Mouse (Mus musculus) bone marrow macrophage, adult 2 months (primary cell): ENCODE measurements at regions not wholly inside any gene's neighbourhood (a gene's known extent, or its start where the extent isn't known, plus 50 kb on each side); places are given as distances from the start of the nearest gene placed in this dataset.

Experiments used
- CTCF ChIP-seq: IDR thresholded peaks from 2 replicates; pipeline ENCODE4 v1.5.1; 2012; ENCODE audit warnings: low read depth, mild to moderate bottlenecking, low read length, moderate library complexity
- POLR2A ChIP-seq: IDR thresholded peaks from 2 replicates; pipeline ENCODE4 v1.6.1; 2012; ENCODE audit warnings: mild to moderate bottlenecking, low read depth, low read length, borderline replicate concordance

DNA sequence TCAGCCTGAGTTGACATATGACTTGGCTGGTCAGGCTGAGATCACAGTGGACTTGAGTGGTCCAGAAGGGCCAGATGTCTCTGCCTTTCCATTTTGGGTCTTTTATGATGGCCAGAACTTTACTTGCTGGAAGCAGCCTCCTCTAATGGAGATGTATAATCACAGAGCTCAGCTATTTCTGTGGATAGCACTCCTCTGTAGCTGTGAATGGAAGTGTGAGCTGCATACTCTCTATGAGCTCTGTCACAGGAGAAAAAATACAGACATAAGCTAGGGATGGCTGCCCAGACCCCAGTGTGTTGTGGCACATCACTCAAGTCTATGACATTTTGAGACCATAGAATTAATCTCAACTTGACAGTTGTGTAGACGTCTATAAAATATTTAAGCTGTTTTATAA is 284.3 kb upstream of the Kif2a start:
- no peak for TF ChIP-seq CTCF
- TF ChIP-seq POLR2A = no peak
